Mouse (Mus musculus): ENCODE measurements around the gene Ftl1. TPM values are rescaled to one million over a fixed set of nuclear protein-coding genes. Genes with fewer than 3 reads are reported as not detected.

Gene Ftl1
- total and polyA plus RNA-seq, 3 experiments = 1,416 to 2,290 TPM; not detected in 1

DNA sequence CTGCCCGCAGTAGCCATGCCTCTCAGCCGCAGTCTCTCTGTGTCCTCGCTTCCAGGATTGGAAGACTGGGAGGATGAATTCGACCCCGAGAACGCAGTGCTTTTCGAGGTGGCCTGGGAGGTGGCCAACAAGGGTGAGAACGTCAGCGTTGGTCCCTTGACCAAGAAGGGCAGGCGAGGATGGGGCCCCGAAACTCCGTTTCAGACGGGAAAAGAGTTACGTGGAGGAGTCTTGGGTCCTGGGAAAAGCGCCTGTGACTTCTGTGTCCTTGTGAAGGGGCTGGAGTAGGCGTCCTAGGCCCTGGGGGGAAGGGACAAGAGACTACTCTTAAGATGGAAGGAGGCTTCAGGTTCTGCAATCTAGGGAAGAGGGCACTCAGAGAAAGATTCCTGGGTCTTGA is 24.6 kb downstream of the Ftl1 start:
- peaks cover 0 to 9% of the 10 kb centered on the region in 2 experiments; a peak in 3 of 4 replicates for H3K4me1 ChIP-seq (ENCODE audit: control insufficient read depth in 1 of 2, insufficient read depth in 2 of 2, low read length in 2 of 2)
- H3K36me3 ChIP-seq (ENCODE audit: control insufficient read depth in 1 of 2, insufficient read depth in 2 of 2, low read length in 2 of 2) = peaks cover 6 to 8% of the 10 kb centered on the region in 2 experiments; a peak in 3 of 4 replicates
- peak overlapping the region; percentile 47 for H3K27ac ChIP-seq (ENCODE audit: control insufficient read depth, low read depth, low read length)
- no peak for TF ChIP-seq ZKSCAN1 (IDR thresholded peaks at IDR 0.05; ENCODE audit: low read depth, low read length)
- TF ChIP-seq KAT2A (conservative IDR thresholded peaks at IDR 0.05; ENCODE audit: low read depth, low read length) = no peak
- TF ChIP-seq UBTF (IDR thresholded peaks at IDR 0.05; ENCODE audit: borderline replicate concordance, insufficient read depth, low read depth, low read length) = no peak
- TF ChIP-seq CHD2 (IDR thresholded peaks at IDR 0.05; ENCODE audit: low read length) = no peak
- TF ChIP-seq MAZ (IDR thresholded peaks at IDR 0.05; ENCODE audit: low read depth, low read length) = no peak
- TF ChIP-seq CHD1 (IDR thresholded peaks at IDR 0.05; ENCODE audit: low read depth, low read length) = 0 out of 2 replicates have a peak, but pooled peaks have one; percentile 41
- TF ChIP-seq SIN3A (IDR thresholded peaks at IDR 0.05; ENCODE audit: low read length) = no peak
- TF ChIP-seq ELF1 (IDR thresholded peaks at IDR 0.05; ENCODE audit: low read depth, low read length) = no peak
- H3K4me3 ChIP-seq (ENCODE audit: control insufficient read depth in 1 of 2, insufficient read depth in 1 of 2, low read depth in 2 of 2, low read length in 2 of 2) = peak overlapping the region; percentile 79 to 90
- DNase-seq (ENCODE audit: low read depth, low spot score) = peak; percentile 62
- H3K79me2 ChIP-seq (ENCODE audit: control insufficient read depth, insufficient read depth, low read length, poor library complexity) = peaks cover 47% of the 10 kb centered on the region
- H3K9me3 ChIP-seq (replicated peaks; ENCODE audit: insufficient read depth, low read length) = no peaks in the 10 kb centered on the region
- H3K27me3 ChIP-seq (ENCODE audit: control insufficient read depth in 1 of 2, insufficient read depth in 2 of 2, low read length in 2 of 2) = no peaks in the 10 kb centered on the region
- peak overlapping the region; percentile 86 for H3K9ac ChIP-seq (ENCODE audit: control insufficient read depth, low read depth, low read length, poor library complexity, severe bottlenecking)

DNA sequence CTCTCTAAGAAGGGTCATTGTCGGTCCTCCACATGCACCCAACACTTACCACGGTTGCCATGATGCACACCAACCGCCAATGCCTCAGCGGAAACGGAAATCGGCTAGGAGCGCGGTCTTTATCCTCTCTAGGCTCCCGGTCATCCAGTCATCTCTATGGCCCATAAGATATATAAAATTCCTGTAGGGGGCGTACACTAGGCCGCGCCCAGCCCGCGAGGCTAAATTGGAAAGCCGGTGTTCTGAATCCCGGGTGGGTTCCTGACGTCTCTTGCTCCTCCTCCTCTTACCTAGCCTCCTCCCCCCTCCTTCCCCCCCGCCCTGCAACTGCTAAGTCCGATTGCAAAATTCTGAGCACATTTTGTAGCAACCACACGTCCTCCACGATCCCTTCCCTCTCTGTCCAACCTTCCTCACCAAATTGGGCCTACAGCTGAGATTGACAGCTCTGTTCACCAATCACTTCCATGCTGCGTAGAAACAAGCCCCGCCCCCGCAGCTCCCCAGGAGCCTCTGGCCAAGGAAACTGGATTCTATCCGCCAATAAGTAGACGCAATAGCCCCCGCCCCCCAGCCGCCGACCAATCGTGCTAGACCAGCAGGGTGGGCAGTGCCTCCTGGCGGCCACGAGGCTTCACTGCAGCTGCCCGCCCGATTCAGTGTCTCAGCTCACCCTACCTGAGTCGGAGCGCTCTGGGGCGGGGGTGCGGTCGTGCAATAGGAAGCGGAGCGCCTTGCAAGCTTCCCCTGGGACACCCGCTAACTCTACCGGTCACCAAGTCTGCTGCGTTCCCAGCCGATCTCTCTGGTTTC is 25.3 kb downstream of the Ftl1 start, which contains the start of gene Gys1:
Gys1 (plus strand) TSS at position 642 of the 813 bp plus-strand sequence.
- Histone ChIP-seq H3K4me3 (ENCODE audit: control insufficient read depth in 1 of 2, insufficient read depth in 1 of 2, low read depth in 2 of 2, low read length in 2 of 2) (peak within 1 kb of the TSS; percentile 90 to 97), H3K36me3 (ENCODE audit: control insufficient read depth in 1 of 2, insufficient read depth in 2 of 2, low read length in 2 of 2) (peaks cover 8% of the 10 kb centered on the region in 2 experiments; a peak in 3 of 4 replicates), H3K27me3 (ENCODE audit: control insufficient read depth in 1 of 2, insufficient read depth in 2 of 2, low read length in 2 of 2) (no peaks in the 10 kb centered on the region), H3K9me3 (replicated peaks; ENCODE audit: insufficient read depth, low read length) (no peaks in the 10 kb centered on the region), H3K27ac (ENCODE audit: control insufficient read depth, low read depth, low read length) (peak within 1 kb of the TSS; percentile 90), H3K4me1 (ENCODE audit: control insufficient read depth in 1 of 2, insufficient read depth in 2 of 2, low read length in 2 of 2) (peaks cover 0 to 9% of the 10 kb centered on the region in 2 experiments; a peak in 3 of 4 replicates), H3K9ac (ENCODE audit: control insufficient read depth, low read depth, low read length, poor library complexity, severe bottlenecking) (peak within 1 kb of the TSS; percentile 97), H3K79me2 (ENCODE audit: control insufficient read depth, insufficient read depth, low read length, poor library complexity) (peaks cover 50% of the 10 kb centered on the region)
- DNase-seq (ENCODE audit: low read depth, low spot score) = peak; percentile 100
- TF ChIP-seq CHD1 (IDR thresholded peaks at IDR 0.05; ENCODE audit: low read depth, low read length) = no peak; the same call in 1 of the 2 replicates
- peak; percentile 92 for TF ChIP-seq NELFE (IDR thresholded peaks at IDR 0.05; ENCODE audit: low read depth, low read length)
- TF ChIP-seq UBTF (IDR thresholded peaks at IDR 0.05; ENCODE audit: borderline replicate concordance, insufficient read depth, low read depth, low read length) = 0 out of 2 replicates have a peak, but pooled peaks have one; percentile 65
- TF ChIP-seq CHD2 (IDR thresholded peaks at IDR 0.05; ENCODE audit: low read length) = peak; percentile 87
- peak; percentile 64 for TF ChIP-seq KAT2A (conservative IDR thresholded peaks at IDR 0.05; ENCODE audit: low read depth, low read length)
- TF ChIP-seq SMC3 (IDR thresholded peaks at IDR 0.05; ENCODE audit: low read depth, low read length) = peak; percentile 51
- TF ChIP-seq MYB (IDR thresholded peaks at IDR 0.05; ENCODE audit: low read depth, low read length) = peak; percentile 91
- no peak for TF ChIP-seq JUND (IDR thresholded peaks at IDR 0.05; ENCODE audit: low read depth, low read length)
- TF ChIP-seq HCFC1 (IDR thresholded peaks at IDR 0.05; ENCODE audit: low read depth, low read length) = peak; percentile 92
- TF ChIP-seq RAD21 (IDR thresholded peaks at IDR 0.05; ENCODE audit: low read depth, low read length) = peak; percentile 4
- no peak for TF ChIP-seq E2F4 (IDR thresholded peaks at IDR 0.05; ENCODE audit: borderline replicate concordance, low read depth, low read length)
- TF ChIP-seq USF1 (IDR thresholded peaks at IDR 0.05; ENCODE audit: low read depth, low read length) = 0 out of 2 replicates have a peak, but pooled peaks have one; percentile 33
- peak; percentile 98 for TF ChIP-seq SIN3A (IDR thresholded peaks at IDR 0.05; ENCODE audit: low read length)
- peak; percentile 43; the same call in 1 of the 2 replicates for TF ChIP-seq ETS1 (IDR thresholded peaks at IDR 0.05; ENCODE audit: low read depth, low read length)
- TF ChIP-seq BHLHE40 (IDR thresholded peaks at IDR 0.05; ENCODE audit: borderline replicate concordance, low read depth, low read length) = peak; percentile 25; the same call in 1 of the 2 replicates
- TF ChIP-seq NRF1 (IDR thresholded peaks at IDR 0.05; ENCODE audit: insufficient read depth, low read depth, low read length, poor library complexity, severe bottlenecking) = peak; percentile 53; the same call in 1 of the 2 replicates
- no peak for TF ChIP-seq USF2 (IDR thresholded peaks at IDR 0.05; ENCODE audit: borderline replicate concordance in 1 of 2, insufficient read depth in 1 of 2, low read depth in 1 of 2, low read length in 2 of 2)
- TF ChIP-seq ZNF384 (IDR thresholded peaks at IDR 0.05; ENCODE audit: low read depth, low read length) = no peak
- TF ChIP-seq TBP (IDR thresholded peaks at IDR 0.05; ENCODE audit: low read depth, low read length) = peak; percentile 86
- no peak for TF ChIP-seq ZKSCAN1 (IDR thresholded peaks at IDR 0.05; ENCODE audit: low read depth, low read length)
- TF ChIP-seq ZMIZ1 (IDR thresholded peaks at IDR 0.05; ENCODE audit: low read depth, low read length) = peak; percentile 76
- TF ChIP-seq TCF12 (IDR thresholded peaks at IDR 0.05; ENCODE audit: low read depth, low read length) = peak; percentile 62
- TF ChIP-seq POLR2AphosphoS5 (IDR thresholded peaks at IDR 0.05; ENCODE audit: borderline replicate concordance, low read depth, low read length) = no peak
- peak; percentile 52; the same call in 1 of the 2 replicates for TF ChIP-seq GABPA (IDR thresholded peaks at IDR 0.05; ENCODE audit: low read depth, low read length)
